Comparison of ENCODE assay signal across 8 mouse cellular contexts in the genomic region with DNA sequence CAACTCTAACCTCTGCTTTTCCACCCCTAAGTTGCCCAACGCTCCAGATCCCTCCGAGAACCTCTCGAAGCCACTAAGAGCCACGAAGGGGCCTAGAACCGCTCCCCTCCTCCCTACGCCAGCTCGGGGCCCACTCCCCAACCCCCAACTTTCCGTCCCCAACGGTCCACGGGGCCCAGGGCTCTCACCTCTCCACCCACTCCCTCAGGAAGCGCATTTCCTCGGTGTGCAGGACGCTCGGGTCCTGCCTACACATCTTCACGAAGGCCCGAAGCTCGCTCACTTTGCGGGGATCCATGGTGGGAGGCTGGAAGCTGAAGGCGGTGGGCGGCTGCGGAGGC. TPM values are rescaled to one million over a fixed set of nuclear protein-coding genes. Genes with fewer than 3 reads are reported as not detected.
A peak's percentile ranks its signal among the peaks of the same experiment; 100 is the strongest.
DNase-seq lines count a peak whose midpoint lies in the region; ATAC-seq and TF ChIP-seq lines count a peak whose summit lies in the region.

No protein-coding gene starts in this region.

- peaks cover 26% of the 10 kb centered on the region for H3K4me1 ChIP-seq in forebrain, embryonic 12.5 days
- H3K4me1 ChIP-seq in liver, embryonic 14.5 days (replicated peaks; ENCODE audit: control insufficient read depth in 2 of 2, insufficient read depth in 2 of 2, low read length in 1 of 2) = peaks cover 7 to 20% of the 10 kb centered on the region in 2 experiments; a peak in 3 of 4 replicates

- no peaks in the 10 kb centered on the region for H3K9me3 ChIP-seq in forebrain, embryonic 12.5 days
- H3K9me3 ChIP-seq in liver, embryonic 14.5 days (ENCODE audit: control insufficient read depth, low read length) = no peaks in the 10 kb centered on the region

- TF ChIP-seq CTCF in gastrocnemius, adult 2 months (IDR thresholded peaks at IDR 0.05) = no peak
- no peak for TF ChIP-seq CTCF in C2C12 (IDR thresholded peaks at IDR 0.05; ENCODE audit: control insufficient read depth, insufficient read depth, insufficient read length)
- no peak for TF ChIP-seq CTCF in liver, embryonic 14.5 days (IDR thresholded peaks at IDR 0.05; ENCODE audit: low read depth)

- peaks cover 95% of the 10 kb centered on the region for H3K79me2 ChIP-seq in C2C12 (ENCODE audit: control insufficient read depth, insufficient read depth)

- no peak for DNase-seq in gastrocnemius, adult 2 months
- no peak for DNase-seq in gastrocnemius, adult 18-20 months (ENCODE audit: low spot score)
- DNase-seq in liver, embryonic 14.5 days (ENCODE audit: low read depth in 3 of 3, low spot score in 3 of 3) = no peak
- DNase-seq in adrenal gland, adult (ENCODE audit: inconsistent age in 2 of 2, low spot score in 1 of 2) = no peak
- DNase-seq in frontal cortex, postnatal 25 days (ENCODE audit: low spot score in 2 of 2) = no peak
- DNase-seq in cerebellum, adult 11 months = no peak

- intact Hi-C loops in gastrocnemius, adult 2 months (cut with DNase I) = loop anchor here (5.0 kb wide), 2 partner anchors 37 to 188 kb away; partner anchors contain the start of genes Ep300 and Slc25a17

- peaks cover 27% of the 10 kb centered on the region for H3K36me3 ChIP-seq in C2C12 (ENCODE audit: control insufficient read depth, insufficient read depth)
- no peaks in the 10 kb centered on the region for H3K36me3 ChIP-seq in forebrain, embryonic 12.5 days (replicated peaks)
- H3K36me3 ChIP-seq in liver, embryonic 14.5 days (replicated peaks; ENCODE audit: control insufficient read depth, insufficient read depth, low read depth) = peaks cover 3% of the 10 kb centered on the region; the same call in 1 of the 2 replicates

- no peak for ATAC-seq in forebrain, embryonic 12.5 days (ENCODE audit: low FRiP score)
- no peak for ATAC-seq in liver, embryonic 14.5 days (ENCODE audit: insufficient read depth)

- H3ac ChIP-seq in C2C12 (ENCODE audit: control insufficient read depth, insufficient read length, low read depth) = peak overlapping the region; percentile 82

- TF ChIP-seq EP300 in liver, embryonic 14.5 days (IDR thresholded peaks at IDR 0.05; ENCODE audit: low read depth) = no peak

- peaks cover 80% of the 10 kb centered on the region for H3K79me3 ChIP-seq in C2C12 (ENCODE audit: low read depth)

- peak overlapping the region; percentile 79 for H3K4me2 ChIP-seq in forebrain, embryonic 12.5 days
- peak overlapping the region; percentile 84 for H3K4me2 ChIP-seq in liver, embryonic 14.5 days (ENCODE audit: low read depth)

- 0% methylated on average over 21 of the region's 21 CpGs for WGBS in forebrain, embryonic 12.5 days
- WGBS in liver, embryonic 14.5 days (ENCODE audit: insufficient replicate concordance) = under 1% methylated on average over 21 of the region's 21 CpGs

- peak overlapping the region; percentile 92 for H3K9ac ChIP-seq in forebrain, embryonic 12.5 days
- peak overlapping the region; percentile 96 for H3K9ac ChIP-seq in liver, embryonic 14.5 days (replicated peaks)

- peak overlapping the region; percentile 97 for H3K27ac ChIP-seq in gastrocnemius, adult 2 months
- peak overlapping the region; percentile 93 for H3K27ac ChIP-seq in forebrain, embryonic 12.5 days
- H3K27ac ChIP-seq in liver, embryonic 14.5 days = peak overlapping the region; percentile 88

- no peaks in the 10 kb centered on the region for H3K27me3 ChIP-seq in C2C12 (ENCODE audit: control insufficient read depth, insufficient read depth, insufficient read length)
- no peaks in the 10 kb centered on the region for H3K27me3 ChIP-seq in forebrain, embryonic 12.5 days
- no peaks in the 10 kb centered on the region for H3K27me3 ChIP-seq in liver, embryonic 14.5 days (ENCODE audit: control insufficient read depth, insufficient read depth, low read length)

- peak overlapping the region; percentile 88 for H3K4me3 ChIP-seq in gastrocnemius, adult 2 months
- H3K4me3 ChIP-seq in C2C12 (ENCODE audit: insufficient read depth, poor library complexity, severe bottlenecking) = peak overlapping the region; percentile 100
- H3K4me3 ChIP-seq in forebrain, embryonic 12.5 days (replicated peaks) = peak overlapping the region; percentile 83
- peak overlapping the region; percentile 96 to 97 for H3K4me3 ChIP-seq in liver, embryonic 14.5 days (ENCODE audit: insufficient read depth in 1 of 2, low read depth in 2 of 2, low read length in 2 of 2)

TF ChIP-seq in C2C12, 6 proteins besides CTCF, POLR2A, EP300 and RAD21:
- TF ChIP-seq CEBPB (IDR thresholded peaks at IDR 0.05; ENCODE audit: low read depth) = no peak
- TF ChIP-seq MYOD1 (IDR thresholded peaks at IDR 0.05; ENCODE audit: control insufficient read depth, insufficient read length, low read depth) = no peak
- TF ChIP-seq MYOG (IDR thresholded peaks at IDR 0.05; ENCODE audit: control insufficient read depth, extremely low read depth, insufficient read length) = no peak
- TF ChIP-seq USF1 (IDR thresholded peaks at IDR 0.05; ENCODE audit: low read depth) = no peak
- no peak for TF ChIP-seq MAX (IDR thresholded peaks at IDR 0.05)
- no peak for TF ChIP-seq FOSL1 (IDR thresholded peaks at IDR 0.05; ENCODE audit: insufficient read depth, low read length, poor library complexity, severe bottlenecking)

RNA-seq across cellular contexts. Expression of gene St13, which starts 0.6 kb away (rescaled TPM):
- 100 to 1,000 TPM in 1 of 2 experiments, 10 to 100 TPM in 1; 86.8 to 114 TPM for total RNA-seq in gastrocnemius, adult 2 months (2021)
- 100 to 1,000 TPM in 1 of 2 experiments, 10 to 100 TPM in 1; 98.2 to 126 TPM for total RNA-seq in gastrocnemius, adult 18-20 months (2021)
- polyA plus RNA-seq in C2C12 (2012; fragmentation: generic; extraction: Trizol) = 203 TPM
- 218 and 219 TPM in 2 replicates for polyA plus RNA-seq in forebrain, embryonic 12.5 days (2016; fragmentation: Nextera tagmentation; extraction: Ambion mirVana)
- 10.6 and 36.2 TPM in 2 replicates for polyA plus RNA-seq in liver, embryonic 14.5 days (2012; rRNA removed)
- 48.3 and 53.7 TPM in 2 replicates for polyA plus RNA-seq in liver, embryonic 14.5 days (2014; fragmentation: Nextera tagmentation; extraction: Ambion mirVana)

RNA-seq across cellular contexts. Expression of gene Xpnpep3, which starts 0.7 kb away (rescaled TPM):
- 1 to 10 TPM; 4.8 to 7.4 TPM for total RNA-seq in gastrocnemius, adult 2 months (2021)
- total RNA-seq in gastrocnemius, adult 18-20 months (2021) = 1 to 10 TPM; 6.5 to 6.6 TPM
- 7.4 TPM for polyA plus RNA-seq in C2C12 (2012; fragmentation: generic; extraction: Trizol)
- 11.5 and 11.9 TPM in 2 replicates for polyA plus RNA-seq in forebrain, embryonic 12.5 days (2016; fragmentation: Nextera tagmentation; extraction: Ambion mirVana)
- polyA plus RNA-seq in liver, embryonic 14.5 days (2012; rRNA removed) = 2.7 and 3.2 TPM in 2 replicates
- 2.8 and 3.0 TPM in 2 replicates for polyA plus RNA-seq in liver, embryonic 14.5 days (2014; fragmentation: Nextera tagmentation; extraction: Ambion mirVana)

RNA-seq across cellular contexts. Expression of gene Dnajb7, which starts 8.8 kb away (rescaled TPM):
- total RNA-seq in gastrocnemius, adult 2 months (2021) = not detected
- not detected for total RNA-seq in gastrocnemius, adult 18-20 months (2021)
- 0.09 TPM for polyA plus RNA-seq in C2C12 (2012; fragmentation: generic; extraction: Trizol)
- 1.7 and 2.4 TPM in 2 replicates for polyA plus RNA-seq in forebrain, embryonic 12.5 days (2016; fragmentation: Nextera tagmentation; extraction: Ambion mirVana)
- polyA plus RNA-seq in liver, embryonic 14.5 days (2012; rRNA removed) = not detected in 2 replicates
- 0.18 and 0.27 TPM in 2 replicates for polyA plus RNA-seq in liver, embryonic 14.5 days (2014; fragmentation: Nextera tagmentation; extraction: Ambion mirVana)

RNA-seq across cellular contexts. Expression of gene Slc25a17, which starts 38.7 kb away (rescaled TPM):
- total RNA-seq in gastrocnemius, adult 2 months (2021) = 10 to 100 TPM in 1 of 2 experiments, 1 to 10 TPM in 1; 8.7 to 10.8 TPM
- total RNA-seq in gastrocnemius, adult 18-20 months (2021) = 1 to 10 TPM; 6.7 TPM
- 64.7 TPM for polyA plus RNA-seq in C2C12 (2012; fragmentation: generic; extraction: Trizol)
- polyA plus RNA-seq in forebrain, embryonic 12.5 days (2016; fragmentation: Nextera tagmentation; extraction: Ambion mirVana) = 104 and 108 TPM in 2 replicates
- 23.7 and 25.1 TPM in 2 replicates for polyA plus RNA-seq in liver, embryonic 14.5 days (2012; rRNA removed)
- 40.0 and 40.2 TPM in 2 replicates for polyA plus RNA-seq in liver, embryonic 14.5 days (2014; fragmentation: Nextera tagmentation; extraction: Ambion mirVana)
